8 mouse cellular contexts compared by ENCODE assay signal in the genomic region with DNA sequence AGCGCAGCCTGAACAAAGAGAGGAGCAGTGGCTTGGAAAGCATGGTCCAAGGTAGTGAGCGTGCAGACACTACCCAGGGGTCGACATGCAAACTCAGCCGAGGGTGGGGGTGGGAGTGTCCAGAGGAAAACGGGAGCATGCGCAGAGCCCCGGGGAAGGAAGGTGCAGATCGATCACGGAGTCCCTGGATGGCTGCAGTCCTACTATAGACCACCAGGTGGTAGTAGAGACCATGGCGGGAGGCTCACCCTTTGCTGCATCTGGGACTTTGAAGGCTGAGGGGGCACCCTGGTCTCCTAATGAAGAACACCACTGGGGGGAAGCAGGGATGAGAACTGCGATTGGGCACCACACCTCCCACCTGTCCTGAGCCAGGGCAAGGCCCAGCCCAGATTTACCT. TPM values are rescaled to one million over a fixed set of nuclear protein-coding genes. Genes with fewer than 3 reads are reported as not detected.
DNase-seq lines count a peak whose midpoint lies in the region; ATAC-seq and TF ChIP-seq lines count a peak whose summit lies in the region.

No protein-coding gene starts in this region.

- TF ChIP-seq EP300 in ES-Bruce4 (IDR thresholded peaks at IDR 0.05; ENCODE audit: insufficient read depth, low read depth, low read length), result no peak

- no peak overlapping the region for H3K27ac ChIP-seq in ES-Bruce4 (ENCODE audit: insufficient read depth, low read length)
- H3K27ac ChIP-seq in bone marrow macrophage, adult 2 months (ENCODE audit: insufficient read depth, low read depth, low read length), result no peak overlapping the region
- no peak overlapping the region for H3K27ac ChIP-seq in embryonic facial prominence, embryonic 15.5 days (replicated peaks)
- no peak overlapping the region for H3K27ac ChIP-seq in heart, embryonic 15.5 days
- no peak overlapping the region for H3K27ac ChIP-seq in lung, embryonic 16.5 days (ENCODE audit: low read length)

- H3K9me3 ChIP-seq in ES-Bruce4 (replicated peaks; ENCODE audit: control insufficient read depth, insufficient read depth, low read length, poor library complexity, severe bottlenecking), result no peaks in the 10 kb centered on the region
- no peaks in the 10 kb centered on the region for H3K9me3 ChIP-seq in embryonic facial prominence, embryonic 15.5 days (replicated peaks)
- no peaks in the 10 kb centered on the region for H3K9me3 ChIP-seq in heart, embryonic 15.5 days (replicated peaks)
- no peaks in the 10 kb centered on the region for H3K9me3 ChIP-seq in lung, embryonic 16.5 days (ENCODE audit: control insufficient read depth, low read length)

- H3K36me3 ChIP-seq in ES-Bruce4 (ENCODE audit: control insufficient read depth, insufficient read depth, low read length, poor library complexity, severe bottlenecking), result no peaks in the 10 kb centered on the region
- peaks cover 37% of the 10 kb centered on the region for H3K36me3 ChIP-seq in embryonic facial prominence, embryonic 15.5 days
- no peaks in the 10 kb centered on the region for H3K36me3 ChIP-seq in heart, embryonic 15.5 days
- no peaks in the 10 kb centered on the region for H3K36me3 ChIP-seq in lung, embryonic 16.5 days (ENCODE audit: control insufficient read depth, insufficient read depth, low read length)

- H3K4me2 ChIP-seq in embryonic facial prominence, embryonic 15.5 days (replicated peaks), result peak overlapping the region; percentile 51
- H3K4me2 ChIP-seq in heart, embryonic 15.5 days, result peak overlapping the region; percentile 55
- peak overlapping the region; percentile 49 for H3K4me2 ChIP-seq in lung, embryonic 16.5 days (ENCODE audit: low read depth, low read length)

- TF ChIP-seq CTCF in ES-Bruce4 (IDR thresholded peaks at IDR 0.05; ENCODE audit: low read depth, low read length), result no peak
- TF ChIP-seq CTCF in bone marrow macrophage, adult 2 months (IDR thresholded peaks at IDR 0.05; ENCODE audit: low read depth, low read length), result peak; percentile 65

- TF ChIP-seq POLR2A in ES-Bruce4 (IDR thresholded peaks at IDR 0.05; ENCODE audit: insufficient read depth, low read length), result no peak
- no peak for TF ChIP-seq POLR2A in bone marrow macrophage, adult 2 months (IDR thresholded peaks at IDR 0.05; ENCODE audit: borderline replicate concordance, low read depth, low read length)

- peak overlapping the region; percentile 44 for H3K4me3 ChIP-seq in ES-Bruce4 (ENCODE audit: low read depth, low read length)
- H3K4me3 ChIP-seq in bone marrow macrophage, adult 2 months (ENCODE audit: insufficient read depth, low read length), result no peak overlapping the region
- peak overlapping the region; percentile 24 for H3K4me3 ChIP-seq in embryonic facial prominence, embryonic 15.5 days (replicated peaks)
- H3K4me3 ChIP-seq in heart, embryonic 15.5 days, result peak overlapping the region; percentile 22
- H3K4me3 ChIP-seq in lung, embryonic 16.5 days (ENCODE audit: low read length), result peak overlapping the region; percentile 30

- ATAC-seq in embryonic facial prominence, embryonic 15.5 days (ENCODE audit: insufficient number of reproducible peaks, low FRiP score, low TSS enrichment, low read depth), result no peak
- ATAC-seq in heart, embryonic 15.5 days (replicated peaks; ENCODE audit: insufficient number of reproducible peaks, insufficient read depth, low FRiP score, low read depth), result no peak
- ATAC-seq in lung, embryonic 16.5 days (ENCODE audit: low read depth), result no peak

- no peak overlapping the region for H3K9ac ChIP-seq in ES-Bruce4 (ENCODE audit: low read depth, poor library complexity, severe bottlenecking)
- H3K9ac ChIP-seq in embryonic facial prominence, embryonic 15.5 days, result no peak overlapping the region
- H3K9ac ChIP-seq in heart, embryonic 15.5 days, result no peak overlapping the region; the same call in 1 of the 2 replicates
- peak overlapping the region; percentile 48; the same call in 1 of the 2 replicates for H3K9ac ChIP-seq in lung, embryonic 16.5 days (ENCODE audit: low read length)

- H3K27me3 ChIP-seq in ES-Bruce4 (ENCODE audit: control insufficient read depth, insufficient read depth, low read length, poor library complexity, severe bottlenecking), result no peaks in the 10 kb centered on the region
- H3K27me3 ChIP-seq in embryonic facial prominence, embryonic 15.5 days, result no peaks in the 10 kb centered on the region
- H3K27me3 ChIP-seq in heart, embryonic 15.5 days, result no peaks in the 10 kb centered on the region
- no peaks in the 10 kb centered on the region for H3K27me3 ChIP-seq in lung, embryonic 16.5 days (ENCODE audit: control insufficient read depth, insufficient read depth, low read depth, low read length)

- WGBS in embryonic facial prominence, embryonic 15.5 days, result 9% methylated on average over 11 of the region's 11 CpGs
- 4% methylated on average over 11 of the region's 11 CpGs for WGBS in heart, embryonic 15.5 days
- WGBS in lung, embryonic 16.5 days, result 4% methylated on average over 11 of the region's 11 CpGs

- peaks cover 2% of the 10 kb centered on the region for H3K4me1 ChIP-seq in ES-Bruce4 (ENCODE audit: control insufficient read depth, insufficient read depth, low read length)
- no peaks in the 10 kb centered on the region for H3K4me1 ChIP-seq in bone marrow macrophage, adult 2 months (ENCODE audit: control insufficient read depth, insufficient read depth, low read length)
- peaks cover 47% of the 10 kb centered on the region for H3K4me1 ChIP-seq in embryonic facial prominence, embryonic 15.5 days
- H3K4me1 ChIP-seq in heart, embryonic 15.5 days (replicated peaks), result peaks cover 33% of the 10 kb centered on the region
- peaks cover 34% of the 10 kb centered on the region for H3K4me1 ChIP-seq in lung, embryonic 16.5 days (replicated peaks; ENCODE audit: control insufficient read depth, insufficient read depth, low read length)

- peak; percentile 62 to 88 for DNase-seq in kidney, postnatal 36 days
- DNase-seq in ovary, postnatal 36 days (ENCODE audit: low spot score), result peak; percentile 61
- DNase-seq in thymus, postnatal 4 days, result peak; percentile 86

RNA-seq across cellular contexts. Expression of a gene that starts 2.6 kb away (rescaled TPM):
- 14.6 and 16.7 TPM in 2 replicates for polyA plus RNA-seq in ES-Bruce4 (2011; ENCODE audit: insufficient read depth, insufficient read length, low read depth, missing spikeins)
- polyA plus RNA-seq in bone marrow macrophage, adult 2 months (2012; ENCODE audit: insufficient read depth, insufficient read length, missing spikeins), result not detected in 2 replicates
- 28.1 and 31.0 TPM in 2 replicates for polyA plus RNA-seq in embryonic facial prominence, embryonic 15.5 days (2015; fragmentation: Nextera tagmentation; extraction: Ambion mirVana)
- polyA plus RNA-seq in heart, embryonic 15.5 days (2015; fragmentation: Nextera tagmentation; extraction: Ambion mirVana), result 6.0 and 8.1 TPM in 2 replicates
- polyA plus RNA-seq in lung, embryonic 16.5 days (2015; fragmentation: Nextera tagmentation; extraction: Ambion mirVana), result 19.8 and 24.7 TPM in 2 replicates

RNA-seq across cellular contexts. Expression of a gene that starts 9.3 kb away (rescaled TPM):
- polyA plus RNA-seq in ES-Bruce4 (2011; ENCODE audit: insufficient read depth, insufficient read length, low read depth, missing spikeins), result 25.2 TPM in 2 replicates
- polyA plus RNA-seq in bone marrow macrophage, adult 2 months (2012; ENCODE audit: insufficient read depth, insufficient read length, missing spikeins), result 315 and 328 TPM in 2 replicates
- 93.2 and 96.1 TPM in 2 replicates for polyA plus RNA-seq in embryonic facial prominence, embryonic 15.5 days (2015; fragmentation: Nextera tagmentation; extraction: Ambion mirVana)
- 59.8 and 71.2 TPM in 2 replicates for polyA plus RNA-seq in heart, embryonic 15.5 days (2015; fragmentation: Nextera tagmentation; extraction: Ambion mirVana)
- 75.1 and 76.0 TPM in 2 replicates for polyA plus RNA-seq in lung, embryonic 16.5 days (2015; fragmentation: Nextera tagmentation; extraction: Ambion mirVana)

RNA-seq across cellular contexts. Expression of a gene that starts 17.7 kb away (rescaled TPM):
- polyA plus RNA-seq in ES-Bruce4 (2011; ENCODE audit: insufficient read depth, insufficient read length, low read depth, missing spikeins), result 17.2 and 18.9 TPM in 2 replicates
- not detected in 2 replicates for polyA plus RNA-seq in bone marrow macrophage, adult 2 months (2012; ENCODE audit: insufficient read depth, insufficient read length, missing spikeins)
- 42.3 and 47.2 TPM in 2 replicates for polyA plus RNA-seq in embryonic facial prominence, embryonic 15.5 days (2015; fragmentation: Nextera tagmentation; extraction: Ambion mirVana)
- polyA plus RNA-seq in heart, embryonic 15.5 days (2015; fragmentation: Nextera tagmentation; extraction: Ambion mirVana), result 0.73 and 2.7 TPM in 2 replicates
- polyA plus RNA-seq in lung, embryonic 16.5 days (2015; fragmentation: Nextera tagmentation; extraction: Ambion mirVana), result 7.1 and 7.5 TPM in 2 replicates

RNA-seq across cellular contexts. Expression of a gene that starts 21.3 kb away (rescaled TPM):
- 0.25 and 0.29 TPM in 2 replicates for polyA plus RNA-seq in ES-Bruce4 (2011; ENCODE audit: insufficient read depth, insufficient read length, low read depth, missing spikeins)
- not detected in 2 replicates for polyA plus RNA-seq in bone marrow macrophage, adult 2 months (2012; ENCODE audit: insufficient read depth, insufficient read length, missing spikeins)
- 0.13 and 0.21 TPM in 2 replicates for polyA plus RNA-seq in embryonic facial prominence, embryonic 15.5 days (2015; fragmentation: Nextera tagmentation; extraction: Ambion mirVana)
- not detected in 2 replicates for polyA plus RNA-seq in heart, embryonic 15.5 days (2015; fragmentation: Nextera tagmentation; extraction: Ambion mirVana)
- 0.06 TPM in 1 of 2 replicates, not detected in the other for polyA plus RNA-seq in lung, embryonic 16.5 days (2015; fragmentation: Nextera tagmentation; extraction: Ambion mirVana)

RNA-seq across cellular contexts. Expression of a gene that starts 24.6 kb away (rescaled TPM):
- polyA plus RNA-seq in ES-Bruce4 (2011; ENCODE audit: insufficient read depth, insufficient read length, low read depth, missing spikeins), result not detected in 2 replicates
- polyA plus RNA-seq in bone marrow macrophage, adult 2 months (2012; ENCODE audit: insufficient read depth, insufficient read length, missing spikeins), result not detected in 2 replicates
- 0.46 and 0.64 TPM in 2 replicates for polyA plus RNA-seq in embryonic facial prominence, embryonic 15.5 days (2015; fragmentation: Nextera tagmentation; extraction: Ambion mirVana)
- polyA plus RNA-seq in heart, embryonic 15.5 days (2015; fragmentation: Nextera tagmentation; extraction: Ambion mirVana), result 0.06 and 0.18 TPM in 2 replicates
- 0.13 and 0.53 TPM in 2 replicates for polyA plus RNA-seq in lung, embryonic 16.5 days (2015; fragmentation: Nextera tagmentation; extraction: Ambion mirVana)
